Mouse (Mus musculus) kidney, adult 2 months (tissue): ENCODE results near the gene Nuak2.

Source experiments
- CTCF ChIP-seq: fragments of 200-500 bp; conservative IDR thresholded peaks from 2 replicates; pipeline ENCODE4 v1.5.1; 2011; ENCODE audit warnings: low read depth, mild to moderate bottlenecking, control low read depth, low read length, moderate library complexity, mixed read lengths; ENCODE audit not compliant: insufficient read depth, insufficient read length
- POLR2A ChIP-seq: fragments of 200-500 bp; IDR thresholded peaks from one replicate; pipeline ENCODE4 v1.6.1; 2011; ENCODE audit warnings: low read depth, low read length, control low read depth

GRCm38 (mm10) chr1:132306808-132307207 lies 9.1 kb upstream of the Nuak2 start:
- no peak for TF ChIP-seq CTCF
- no peak for TF ChIP-seq POLR2A
